Mouse (Mus musculus): ENCODE data around the gene Ppara. TPM values are rescaled to one million over a fixed set of nuclear protein-coding genes. Genes with fewer than 3 reads are reported as not detected.
"Not testable (repeated sequence)": the region's sequence is repeated elsewhere in the genome, so short reads cannot be mapped to it uniquely, and the experiment has no call there.

Gene Ppara
- polyA plus RNA-seq, 1 experiment from 2014 or later = 2.2 TPM

DNA sequence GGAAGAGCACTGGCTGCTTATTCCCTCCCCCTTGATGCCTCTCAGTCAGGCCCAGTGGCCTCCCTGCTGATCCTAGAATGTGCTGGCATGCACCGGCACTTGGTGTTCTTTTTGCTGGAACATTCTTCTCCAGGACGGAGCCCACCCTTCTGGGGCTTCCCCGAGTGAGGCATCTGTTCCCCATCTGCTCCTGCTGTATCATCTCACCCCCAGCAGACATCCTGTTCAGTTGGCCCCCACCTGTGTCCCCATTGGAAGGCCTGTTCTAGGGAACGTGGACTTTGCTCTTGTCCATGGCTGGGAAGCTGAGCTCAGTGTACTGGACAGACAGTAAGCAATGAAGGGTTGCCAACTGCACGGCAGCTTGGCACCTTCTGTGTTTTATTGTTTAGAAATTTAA is 42.0 kb downstream of the Ppara start:
- H3K4me2 ChIP-seq (replicated peaks; ENCODE audit: low read depth, low read length) = no peak overlapping the region
- H3K9ac ChIP-seq (replicated peaks; ENCODE audit: low read depth, low read length) = no peak overlapping the region
- no peaks in the 10 kb centered on the region for H3K27me3 ChIP-seq (ENCODE audit: control insufficient read depth, insufficient read depth, low read length)
- no peak overlapping the region for H3K27ac ChIP-seq (ENCODE audit: low read length)
- ATAC-seq (ENCODE audit: insufficient number of reproducible peaks, insufficient read depth, low FRiP score, low read depth) = no peak
- H3K36me3 ChIP-seq (ENCODE audit: control insufficient read depth, insufficient read depth, low read length) = no peaks in the 10 kb centered on the region
- WGBS = 84% methylated on average over 5 of the region's 5 CpGs
- no peaks in the 10 kb centered on the region for H3K4me1 ChIP-seq (ENCODE audit: control insufficient read depth, insufficient read depth, low read length)
- no peak overlapping the region for H3K4me3 ChIP-seq (ENCODE audit: low read depth, low read length)
- H3K9me3 ChIP-seq (ENCODE audit: control insufficient read depth, low read depth, low read length) = no peaks in the 10 kb centered on the region

- WGBS = 85% methylated on average over 6 of the region's 6 CpGs
- H3K27ac ChIP-seq (ENCODE audit: low read length); H3K4me1 ChIP-seq (ENCODE audit: control insufficient read depth, insufficient read depth, low read length); H3K27me3 ChIP-seq (ENCODE audit: control insufficient read depth, insufficient read depth, low read length); H3K4me3 ChIP-seq (ENCODE audit: low read depth, low read length); ATAC-seq (ENCODE audit: insufficient number of reproducible peaks, insufficient read depth, low FRiP score, low read depth); H3K9me3 ChIP-seq (ENCODE audit: control insufficient read depth, low read depth, low read length); H3K4me2 ChIP-seq (replicated peaks; ENCODE audit: low read depth, low read length); H3K9ac ChIP-seq (replicated peaks; ENCODE audit: low read depth, low read length); H3K36me3 ChIP-seq (ENCODE audit: control insufficient read depth, insufficient read depth, low read length): not testable (repeated sequence)
These were observed 44.1 kb downstream of the Ppara start for GRCm38 (mm10) chr15:85778891-85779290.

DNA sequence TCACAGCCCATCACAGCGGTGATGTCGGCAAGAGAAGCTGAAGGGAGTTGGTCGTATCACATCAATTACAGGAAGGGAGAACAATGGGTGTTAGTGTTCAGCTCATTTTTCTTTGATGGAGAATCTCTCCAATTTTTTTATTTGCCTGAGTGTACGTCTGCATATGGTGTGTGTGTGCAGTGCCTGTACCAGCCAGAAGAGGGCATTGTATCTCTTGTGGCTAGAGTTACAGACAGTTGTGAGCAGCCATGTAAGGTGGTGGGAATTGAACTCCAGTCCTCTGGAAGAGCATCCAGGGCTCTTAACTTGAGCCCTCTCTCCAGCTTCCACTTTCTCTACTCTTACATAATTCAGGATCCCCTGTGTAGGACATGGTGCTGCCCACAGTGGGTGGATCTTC is 48.4 kb downstream of the Ppara start:
- Histone ChIP-seq H3K36me3 (ENCODE audit: control insufficient read depth, insufficient read depth, low read length) (no peaks in the 10 kb centered on the region), H3K4me3 (ENCODE audit: low read depth, low read length) (no peak overlapping the region), H3K9me3 (ENCODE audit: control insufficient read depth, low read depth, low read length) (no peaks in the 10 kb centered on the region), H3K4me1 (ENCODE audit: control insufficient read depth, insufficient read depth, low read length) (no peaks in the 10 kb centered on the region), H3K27me3 (ENCODE audit: control insufficient read depth, insufficient read depth, low read length) (no peaks in the 10 kb centered on the region), H3K4me2 (replicated peaks; ENCODE audit: low read depth, low read length) (no peak overlapping the region), H3K9ac (replicated peaks; ENCODE audit: low read depth, low read length) (no peak overlapping the region), H3K27ac (ENCODE audit: low read length) (no peak overlapping the region)
- WGBS = 92% methylated on average over 4 of the region's 4 CpGs
- ATAC-seq (ENCODE audit: insufficient number of reproducible peaks, insufficient read depth, low FRiP score, low read depth) = no peak

DNA sequence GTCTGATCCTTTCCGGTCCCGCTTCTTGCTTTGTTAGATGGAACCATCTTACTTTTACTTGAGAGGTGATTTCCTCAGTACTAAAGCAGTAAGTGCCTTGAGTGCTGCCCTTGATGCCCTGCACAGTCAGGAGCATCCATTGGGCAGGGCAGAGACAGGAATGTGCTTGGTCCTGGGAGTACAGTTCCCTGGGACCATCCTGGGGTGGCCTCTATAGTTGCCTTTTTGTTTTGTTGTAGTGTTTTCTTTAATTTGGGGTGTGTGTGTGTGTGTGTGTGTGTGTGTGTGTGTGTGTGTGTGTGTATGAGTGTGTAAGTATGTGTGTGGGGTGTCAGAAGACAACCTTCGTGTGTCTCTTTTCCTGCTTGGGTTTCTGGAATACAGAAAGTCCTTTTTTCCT is 49.6 kb downstream of the Ppara start:
- Histone ChIP-seq H3K4me3 (ENCODE audit: low read depth, low read length) (no peak overlapping the region), H3K27me3 (ENCODE audit: control insufficient read depth, insufficient read depth, low read length) (no peaks in the 10 kb centered on the region), H3K4me1 (ENCODE audit: control insufficient read depth, insufficient read depth, low read length) (no peaks in the 10 kb centered on the region), H3K9me3 (ENCODE audit: control insufficient read depth, low read depth, low read length) (no peaks in the 10 kb centered on the region), H3K4me2 (replicated peaks; ENCODE audit: low read depth, low read length) (no peak overlapping the region), H3K9ac (replicated peaks; ENCODE audit: low read depth, low read length) (no peak overlapping the region), H3K27ac (ENCODE audit: low read length) (no peak overlapping the region), H3K36me3 (ENCODE audit: control insufficient read depth, insufficient read depth, low read length) (no peaks in the 10 kb centered on the region)
- WGBS = 95% methylated on average over 3 of the region's 3 CpGs
- no peak for ATAC-seq (ENCODE audit: insufficient number of reproducible peaks, insufficient read depth, low FRiP score, low read depth)

GRCm38 (mm10) chr15:85786711-85787110 is 51.9 kb downstream of the Ppara start:
- H3K27me3 ChIP-seq (ENCODE audit: control insufficient read depth, insufficient read depth, low read length) = no peaks in the 10 kb centered on the region
- no peak for ATAC-seq (ENCODE audit: insufficient number of reproducible peaks, insufficient read depth, low FRiP score, low read depth)
- no peak overlapping the region for H3K4me2 ChIP-seq (replicated peaks; ENCODE audit: low read depth, low read length)
- H3K9ac ChIP-seq (replicated peaks; ENCODE audit: low read depth, low read length) = no peak overlapping the region
- no peak overlapping the region for H3K4me3 ChIP-seq (ENCODE audit: low read depth, low read length)
- no peak overlapping the region for H3K27ac ChIP-seq (ENCODE audit: low read length)
- 74% methylated on average over 5 of the region's 5 CpGs for WGBS
- H3K9me3 ChIP-seq (ENCODE audit: control insufficient read depth, low read depth, low read length) = no peaks in the 10 kb centered on the region
- no peaks in the 10 kb centered on the region for H3K36me3 ChIP-seq (ENCODE audit: control insufficient read depth, insufficient read depth, low read length)
- no peaks in the 10 kb centered on the region for H3K4me1 ChIP-seq (ENCODE audit: control insufficient read depth, insufficient read depth, low read length)

DNA sequence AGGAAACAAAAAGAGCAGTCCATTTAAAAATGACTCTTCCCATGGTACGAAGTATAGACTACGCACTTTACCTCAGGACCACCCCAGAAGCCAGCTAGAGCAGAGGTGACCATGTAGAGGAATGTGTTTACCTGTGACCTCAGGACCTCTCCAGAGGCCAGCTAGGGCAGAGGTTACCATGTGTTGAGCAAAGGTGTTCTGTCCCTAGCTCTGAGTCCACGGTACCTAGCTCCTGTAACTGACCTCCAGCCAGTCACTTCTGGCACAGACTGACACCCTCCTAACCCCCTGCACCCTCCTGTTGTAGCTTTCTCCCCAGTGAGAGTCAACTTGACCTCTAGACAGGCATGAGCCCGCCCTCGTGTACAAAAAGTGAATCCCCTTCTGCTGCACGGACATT is 52.7 kb downstream of the Ppara start:
- no peak overlapping the region for H3K4me3 ChIP-seq (ENCODE audit: low read depth, low read length)
- H3K27me3 ChIP-seq (ENCODE audit: control insufficient read depth, insufficient read depth, low read length) = no peaks in the 10 kb centered on the region
- 84% methylated on average over 6 of the region's 6 CpGs for whole genome bisulfite sequencing
- H3K9ac ChIP-seq (replicated peaks; ENCODE audit: low read depth, low read length) = no peak overlapping the region
- no peak overlapping the region for H3K27ac ChIP-seq (ENCODE audit: low read length)
- H3K36me3 ChIP-seq (ENCODE audit: control insufficient read depth, insufficient read depth, low read length) = no peaks in the 10 kb centered on the region
- ATAC-seq (ENCODE audit: insufficient number of reproducible peaks, insufficient read depth, low FRiP score, low read depth) = no peak
- H3K4me1 ChIP-seq (ENCODE audit: control insufficient read depth, insufficient read depth, low read length) = no peaks in the 10 kb centered on the region
- H3K4me2 ChIP-seq (replicated peaks; ENCODE audit: low read depth, low read length) = no peak overlapping the region
- H3K9me3 ChIP-seq (ENCODE audit: control insufficient read depth, low read depth, low read length) = no peaks in the 10 kb centered on the region

GRCm38 (mm10) chr15:85788051-85788450 is 53.3 kb downstream of the Ppara start:
- Histone ChIP-seq H3K4me1 (ENCODE audit: control insufficient read depth, insufficient read depth, low read length) (no peaks in the 10 kb centered on the region), H3K9me3 (ENCODE audit: control insufficient read depth, low read depth, low read length) (no peaks in the 10 kb centered on the region), H3K4me3 (ENCODE audit: low read depth, low read length) (no peak overlapping the region), H3K36me3 (ENCODE audit: control insufficient read depth, insufficient read depth, low read length) (no peaks in the 10 kb centered on the region), H3K27me3 (ENCODE audit: control insufficient read depth, insufficient read depth, low read length) (no peaks in the 10 kb centered on the region), H3K9ac (replicated peaks; ENCODE audit: low read depth, low read length) (no peak overlapping the region), H3K27ac (ENCODE audit: low read length) (no peak overlapping the region), H3K4me2 (replicated peaks; ENCODE audit: low read depth, low read length) (no peak overlapping the region)
- ATAC-seq (ENCODE audit: insufficient number of reproducible peaks, insufficient read depth, low FRiP score, low read depth) = no peak
- 86% methylated on average over 4 of the region's 4 CpGs for WGBS

GRCm38 (mm10) chr15:85788633-85789032 is 53.9 kb downstream of the Ppara start:
- H3K36me3 ChIP-seq (ENCODE audit: control insufficient read depth, insufficient read depth, low read length) = no peaks in the 10 kb centered on the region
- no peak overlapping the region for H3K4me2 ChIP-seq (replicated peaks; ENCODE audit: low read depth, low read length)
- no peak for ATAC-seq (ENCODE audit: insufficient number of reproducible peaks, insufficient read depth, low FRiP score, low read depth)
- WGBS = 75% methylated on average over 16 of the region's 16 CpGs
- H3K4me3 ChIP-seq (ENCODE audit: low read depth, low read length) = no peak overlapping the region
- no peak overlapping the region for H3K9ac ChIP-seq (replicated peaks; ENCODE audit: low read depth, low read length)
- H3K4me1 ChIP-seq (ENCODE audit: control insufficient read depth, insufficient read depth, low read length) = no peaks in the 10 kb centered on the region
- H3K9me3 ChIP-seq (ENCODE audit: control insufficient read depth, low read depth, low read length) = no peaks in the 10 kb centered on the region
- H3K27ac ChIP-seq (ENCODE audit: low read length) = no peak overlapping the region
- H3K27me3 ChIP-seq (ENCODE audit: control insufficient read depth, insufficient read depth, low read length) = no peaks in the 10 kb centered on the region

GRCm38 (mm10) chr15:85791449-85791848 is 56.7 kb downstream of the Ppara start:
- Histone ChIP-seq H3K27ac (ENCODE audit: low read length) (no peak overlapping the region), H3K9ac (replicated peaks; ENCODE audit: low read depth, low read length) (no peak overlapping the region), H3K4me1 (ENCODE audit: control insufficient read depth, insufficient read depth, low read length) (no peaks in the 10 kb centered on the region), H3K36me3 (ENCODE audit: control insufficient read depth, insufficient read depth, low read length) (no peaks in the 10 kb centered on the region), H3K4me3 (ENCODE audit: low read depth, low read length) (no peak overlapping the region), H3K9me3 (ENCODE audit: control insufficient read depth, low read depth, low read length) (no peaks in the 10 kb centered on the region), H3K4me2 (replicated peaks; ENCODE audit: low read depth, low read length) (no peak overlapping the region), H3K27me3 (ENCODE audit: control insufficient read depth, insufficient read depth, low read length) (no peaks in the 10 kb centered on the region)
- 89% methylated on average over 4 of the region's 4 CpGs for WGBS
- no peak for ATAC-seq (ENCODE audit: insufficient number of reproducible peaks, insufficient read depth, low FRiP score, low read depth)
